Mouse (Mus musculus): ENCODE results near the gene Foxp1.
A peak's percentile ranks its signal among the peaks of the same experiment; 100 is the strongest.

Foxp1 gene

GRCm38 (mm10) chr6:99388741-99389675 is 133.5 kb downstream of the Foxp1 start:
- DNase-seq (ENCODE audit: low spot score) = no peak

- DNase-seq (ENCODE audit: low spot score) = no peak
Measured at GRCm38 (mm10) chr6:99388023-99388422, 134.5 kb downstream of the Foxp1 start.

DNA sequence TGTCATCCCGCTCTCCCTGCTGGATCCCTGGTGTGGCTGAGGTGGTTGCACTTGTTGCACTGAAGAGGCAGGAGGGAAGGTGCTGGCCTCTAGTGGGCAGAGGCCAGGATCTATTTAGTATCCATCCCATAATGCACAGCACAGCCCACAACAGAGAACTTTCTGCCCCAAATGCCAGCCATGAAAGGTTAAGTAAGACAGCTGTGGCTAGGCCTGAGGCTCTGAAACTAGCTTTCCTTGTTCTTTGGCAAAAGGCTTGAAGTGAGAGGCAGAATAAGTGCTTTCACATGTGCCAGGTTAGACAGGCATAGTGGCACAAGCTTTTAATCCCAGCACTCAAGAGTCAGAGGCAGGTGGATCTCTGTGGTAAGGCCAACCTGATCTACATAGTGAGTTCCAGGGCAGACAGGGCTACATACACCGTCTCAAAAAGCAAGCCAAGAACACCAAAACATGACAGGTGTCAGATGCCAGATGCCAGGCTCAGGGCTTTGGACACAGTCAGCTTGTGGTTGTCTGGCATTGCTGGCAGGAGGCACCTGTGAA is 137.4 kb downstream of the Foxp1 start:
- DNase-seq (ENCODE audit: low spot score) = no peak

DNA sequence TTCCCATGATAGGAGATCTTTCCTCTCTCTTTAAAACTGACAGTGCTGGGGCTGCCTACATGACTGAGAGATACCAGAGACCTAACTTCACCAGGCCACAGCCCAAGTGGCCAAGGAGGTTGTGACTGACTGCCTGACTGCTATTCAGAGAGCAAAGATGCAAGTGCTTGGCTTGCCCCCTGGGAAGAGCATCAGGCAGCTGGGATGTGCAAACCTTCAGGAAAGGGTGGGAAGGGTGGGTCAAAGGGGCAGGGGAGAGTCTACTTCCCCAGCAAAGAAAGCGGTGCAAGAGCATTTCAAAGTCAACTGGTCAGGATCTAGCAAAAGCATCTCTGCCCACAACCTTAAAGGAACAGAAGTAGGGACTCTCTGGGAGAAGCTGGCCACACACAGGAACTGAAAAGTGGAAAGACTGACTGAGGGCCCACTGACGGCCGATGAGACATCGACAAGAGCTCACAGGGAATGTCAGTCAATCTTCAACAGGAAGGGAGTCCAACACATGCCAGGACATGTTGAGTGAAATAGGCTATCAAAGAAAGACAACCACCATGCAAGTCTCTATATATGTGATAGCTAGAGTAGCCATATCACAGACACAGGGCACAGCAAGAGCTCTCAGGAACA is 138.6 kb downstream of the Foxp1 start:
- no peak for DNase-seq (ENCODE audit: low spot score)

GRCm38 (mm10) chr6:99380146-99380545 is 142.4 kb downstream of the Foxp1 start:
- no peak for DNase-seq (ENCODE audit: low spot score)

GRCm38 (mm10) chr6:99378997-99379710 is 143.4 kb downstream of the Foxp1 start:
- peak; percentile 54 for DNase-seq (ENCODE audit: low spot score)

- no peak for DNase-seq (ENCODE audit: low spot score)
Measured at GRCm38 (mm10) chr6:99377716-99378115, 144.8 kb downstream of the Foxp1 start.

DNA sequence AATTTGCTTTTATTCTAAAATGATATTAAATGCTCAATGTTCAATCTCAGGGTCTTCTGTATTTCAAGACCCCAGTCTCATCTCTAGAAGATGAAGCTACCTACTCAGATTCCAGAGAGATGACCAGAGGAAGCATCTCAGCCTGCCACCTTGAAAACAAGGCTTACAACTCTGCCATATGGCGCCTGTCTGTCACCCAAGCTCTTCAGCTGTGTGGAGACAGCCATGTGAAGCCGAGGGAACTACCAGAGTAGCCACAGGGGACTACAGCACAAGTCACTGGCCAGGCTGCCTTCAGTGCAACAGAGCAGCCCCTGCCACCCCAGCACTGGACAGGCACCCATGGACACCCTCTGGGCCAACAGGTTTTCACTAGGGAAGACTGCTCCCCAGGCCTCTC is 145.4 kb downstream of the Foxp1 start:
- no peak for DNase-seq (ENCODE audit: low spot score)

GRCm38 (mm10) chr6:99376721-99377120 is 145.8 kb downstream of the Foxp1 start:
- no peak for DNase-seq (ENCODE audit: low spot score)

- no peak for DNase-seq (ENCODE audit: low spot score)
Measured at GRCm38 (mm10) chr6:99375865-99376264, 146.7 kb downstream of the Foxp1 start.

DNA sequence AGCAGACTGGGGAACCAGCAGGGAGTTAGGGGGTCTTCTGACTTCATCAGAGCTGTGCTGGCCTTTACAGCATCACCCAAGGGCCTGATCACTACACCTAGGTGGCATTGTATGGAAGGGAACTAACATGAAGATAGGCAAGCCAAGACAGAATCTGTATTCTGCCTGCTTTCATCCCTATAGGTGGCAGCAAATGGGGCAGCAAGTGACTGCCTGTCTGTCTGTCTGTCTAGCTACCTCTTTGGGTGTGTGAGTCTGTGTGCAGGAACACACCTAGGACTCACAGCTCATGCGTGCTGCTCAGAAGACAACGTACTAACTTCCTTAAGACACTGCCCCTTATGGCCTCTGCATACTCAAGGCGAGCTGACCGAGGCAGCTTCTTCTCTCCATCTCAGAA is 147.1 kb downstream of the Foxp1 start:
- DNase-seq (ENCODE audit: low spot score) = no peak

- no peak for DNase-seq (ENCODE audit: low spot score)
Measured at GRCm38 (mm10) chr6:99374448-99375271, 147.9 kb downstream of the Foxp1 start.

DNA sequence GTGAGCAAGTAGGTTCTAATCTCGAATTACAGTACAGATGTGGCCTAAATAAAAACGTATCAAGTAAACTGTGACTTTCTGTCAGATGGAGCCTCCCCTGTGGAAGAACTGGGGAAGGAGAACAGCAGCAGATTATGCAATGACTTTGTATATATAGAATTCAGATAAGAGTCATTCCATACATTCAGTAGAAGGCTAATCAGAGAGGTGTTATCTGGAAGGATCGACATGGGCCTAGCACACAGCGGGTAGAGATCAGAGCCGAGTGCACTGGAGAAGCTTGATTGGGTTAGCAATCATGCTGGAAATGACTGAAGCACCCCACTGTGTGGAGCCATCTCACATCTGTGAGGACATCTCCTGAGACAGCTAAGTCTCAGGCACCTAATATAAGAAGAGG is 150.1 kb downstream of the Foxp1 start:
- no peak for DNase-seq (ENCODE audit: low spot score)

- no peak for DNase-seq (ENCODE audit: low spot score)
Measured at GRCm38 (mm10) chr6:99372016-99372415, 150.5 kb downstream of the Foxp1 start.

- DNase-seq (ENCODE audit: low spot score) = no peak
Measured at GRCm38 (mm10) chr6:99369931-99370330, 152.6 kb downstream of the Foxp1 start.

GRCm38 (mm10) chr6:99369156-99369555 is 153.4 kb downstream of the Foxp1 start:
- no peak for DNase-seq (ENCODE audit: low spot score)

GRCm38 (mm10) chr6:99368118-99368753 is 154.3 kb downstream of the Foxp1 start:
- DNase-seq (ENCODE audit: low spot score) = no peak

- DNase-seq (ENCODE audit: low spot score) = no peak
Measured at GRCm38 (mm10) chr6:99364545-99364944, 158.0 kb downstream of the Foxp1 start.

- DNase-seq (ENCODE audit: low spot score) = no peak
Measured at GRCm38 (mm10) chr6:99360581-99360980, 161.9 kb downstream of the Foxp1 start.

DNA sequence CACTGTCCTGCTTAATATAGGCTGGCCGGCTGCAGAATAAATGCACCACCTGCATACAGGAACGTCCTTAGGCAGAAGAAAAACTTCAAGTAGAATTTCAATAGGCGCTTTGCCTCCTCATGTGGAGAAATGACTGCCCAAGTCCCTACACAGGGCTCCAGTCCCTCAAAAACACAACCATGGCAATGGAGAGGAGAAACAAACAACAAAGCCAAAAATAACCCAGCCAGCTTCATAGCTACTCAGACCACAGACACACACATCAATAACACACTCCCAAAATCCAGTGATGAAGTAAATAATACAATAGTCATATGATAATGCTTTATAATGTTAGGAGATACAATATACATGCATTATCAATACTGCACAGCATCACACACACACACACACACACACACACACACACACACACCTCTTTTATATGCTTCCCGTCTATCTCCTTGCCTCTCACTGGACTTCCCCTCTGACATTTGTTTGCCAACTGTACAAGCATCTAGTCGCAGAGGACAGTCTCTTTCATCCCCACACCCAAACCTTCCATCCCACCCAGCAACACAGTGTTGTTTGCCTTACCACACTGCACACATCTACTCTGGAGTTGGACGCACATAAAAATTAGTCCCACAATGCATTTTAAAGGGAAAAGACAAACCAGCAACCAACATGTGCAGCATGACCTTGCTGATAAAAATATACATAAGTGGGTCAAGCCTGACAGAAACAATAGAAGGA is 162.6 kb downstream of the Foxp1 start:
- DNase-seq (ENCODE audit: low spot score) = no peak

All from embryo, embryonic 10.5 days (tissue).